Mouse (Mus musculus) lung, embryonic 16.5 days (tissue): ENCODE results near the gene Rtl5. TPM values are rescaled to one million over a fixed set of nuclear protein-coding genes. Genes with fewer than 3 reads are reported as not detected.

ENCODE experiments used
- ATAC-seq: fragments of 200-750 bp; cut with Nextera tagmentation; 2 replicates; pipeline ENCODE4 v1.8.0; 2017; ENCODE audit warnings: low read depth, mild to moderate bottlenecking, moderate library complexity
- H3K27ac ChIP-seq: fragments of 300-500 bp; sonication (generic); 2 replicates; pipeline ENCODE4 v1.5.1; 2014; ENCODE audit warnings: mild to moderate bottlenecking, control low read depth, low read length
- H3K27me3 ChIP-seq: fragments of 300-500 bp; sonication (generic); 2 replicates; pipeline ENCODE4 v1.6.1; 2014; ENCODE audit warnings: low read depth, low read length, mixed read lengths; ENCODE audit not compliant: control insufficient read depth, insufficient read depth
- H3K36me3 ChIP-seq: fragments of 300-500 bp; sonication (generic); 2 replicates; pipeline ENCODE4 v1.6.1; 2014; ENCODE audit warnings: low read length; ENCODE audit not compliant: control insufficient read depth, insufficient read depth
- H3K4me1 ChIP-seq: fragments of 300-500 bp; sonication (generic); replicated peaks from 2 replicates; pipeline ENCODE4 v1.6.1; 2014; ENCODE audit warnings: low read length, mixed read lengths; ENCODE audit not compliant: control insufficient read depth, insufficient read depth
- H3K4me2 ChIP-seq: fragments of 300-500 bp; sonication (generic); 2 replicates; pipeline ENCODE4 v1.6.1; 2014; ENCODE audit warnings: low read depth, low read length, control low read depth
- H3K4me3 ChIP-seq: fragments of 300-500 bp; sonication (generic); 2 replicates; pipeline ENCODE4 v1.5.1; 2014; ENCODE audit warnings: mild to moderate bottlenecking, low read length, control low read depth
- H3K9ac ChIP-seq: fragments of 300-500 bp; sonication (generic); 2 replicates; pipeline ENCODE4 v1.6.1; 2014; ENCODE audit warnings: low read length, control low read depth
- H3K9me3 ChIP-seq: fragments of 300-500 bp; sonication (generic); 2 replicates; pipeline ENCODE4 v1.6.1; 2016; ENCODE audit warnings: low read length; ENCODE audit not compliant: control insufficient read depth
- WGBS: fragments of 180-500 bp; shearing (Covaris S2); extraction: QIAGEN DNeasy Blood & Tissue Kit; methylation state at CpG from one replicate; pipeline ENCODE4 v1.1.7; 2014; 5-methylcytosine and 5-hydroxymethylcytosine counted together
- polyA plus RNA-seq: library from polyadenylated mRNA; unstranded; fragments of >200 nt; fragmentation: Nextera tagmentation; extraction: Ambion mirVana; gene quantifications from 2 replicates; pipeline ENCODE4 v1.2.1, GENCODE M21; 2015

The Rtl5 gene
- polyA plus RNA-seq, 1 experiment from 2014 or later = 1.8 TPM

DNA sequence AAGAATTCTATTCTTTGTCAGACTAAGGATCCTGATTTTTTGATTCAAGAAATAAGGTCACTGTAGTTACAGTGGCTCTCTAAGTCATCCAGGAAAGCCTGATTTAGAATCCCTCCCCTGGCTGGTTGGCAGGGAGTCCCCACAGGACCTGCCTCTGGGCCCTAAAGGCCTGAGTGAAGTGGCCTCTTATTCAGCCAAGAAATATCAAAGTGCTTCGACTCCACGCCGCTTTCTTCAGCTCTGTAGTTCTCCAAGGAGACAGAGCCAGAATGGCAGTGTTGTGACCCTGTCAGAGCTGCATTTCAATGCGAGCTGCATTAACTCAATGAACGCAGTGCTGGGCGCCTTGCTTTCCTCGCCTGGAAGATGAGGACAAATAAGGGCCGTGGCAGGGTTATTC, 38.7 kb downstream of the Rtl5 start:
- Histone ChIP-seq H3K4me3 (no peak overlapping the region), H3K27ac (no peak overlapping the region), H3K4me2 (no peak overlapping the region), H3K9ac (no peak overlapping the region), H3K36me3 (no peaks in the 10 kb centered on the region), H3K4me1 (no peaks in the 10 kb centered on the region), H3K9me3 (no peaks in the 10 kb centered on the region), H3K27me3 (no peaks in the 10 kb centered on the region)
- ATAC-seq = no peak
- 64% methylated on average over 8 of the region's 8 CpGs for WGBS

DNA sequence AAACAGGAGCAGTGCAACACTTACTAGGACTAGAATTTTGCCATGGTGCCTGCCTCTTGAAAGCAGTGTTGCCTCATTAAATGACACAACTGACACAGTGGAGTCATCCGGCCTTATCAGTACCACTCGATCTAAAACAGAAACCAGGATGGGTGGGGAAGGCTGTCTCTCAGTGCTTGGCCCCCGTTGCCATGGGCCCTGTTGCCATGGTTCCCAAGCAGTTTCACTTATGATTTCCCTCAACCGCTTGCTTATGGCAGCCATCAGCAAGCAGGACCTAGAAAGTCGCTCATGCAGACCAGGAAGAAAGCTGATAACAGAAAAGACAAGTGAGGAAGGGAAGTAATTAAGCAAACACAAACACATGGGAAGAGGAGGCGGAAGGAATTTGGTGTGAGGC, 39.3 kb downstream of the Rtl5 start:
- 38% methylated on average over 6 of the region's 6 CpGs for WGBS
- ATAC-seq = no peak
- no peak overlapping the region for H3K9ac ChIP-seq
- H3K36me3 ChIP-seq = no peaks in the 10 kb centered on the region
- H3K27me3 ChIP-seq = no peaks in the 10 kb centered on the region
- no peaks in the 10 kb centered on the region for H3K9me3 ChIP-seq
- H3K4me2 ChIP-seq = no peak overlapping the region
- no peak overlapping the region for H3K4me3 ChIP-seq
- H3K27ac ChIP-seq = no peak overlapping the region
- H3K4me1 ChIP-seq = no peaks in the 10 kb centered on the region

GRCm38 (mm10) chrX:102024976-102025375, 46.1 kb downstream of the Rtl5 start:
- Histone ChIP-seq H3K27ac (no peak overlapping the region), H3K27me3 (no peaks in the 10 kb centered on the region), H3K9me3 (no peaks in the 10 kb centered on the region), H3K9ac (no peak overlapping the region), H3K4me3 (no peak overlapping the region), H3K4me2 (no peak overlapping the region), H3K36me3 (no peaks in the 10 kb centered on the region), H3K4me1 (no peaks in the 10 kb centered on the region)
- WGBS = 38% methylated on average over 3 of the region's 3 CpGs
- no peak for ATAC-seq

GRCm38 (mm10) chrX:102019471-102020240, 51.4 kb downstream of the Rtl5 start:
- Histone ChIP-seq H3K4me1 (no peaks in the 10 kb centered on the region), H3K27ac (no peak overlapping the region), H3K27me3 (0 out of 2 replicates have a peak, but pooled peaks cover 2% of the 10 kb centered on the region), H3K36me3 (no peaks in the 10 kb centered on the region), H3K4me3 (no peak overlapping the region), H3K9ac (no peak overlapping the region), H3K4me2 (no peak overlapping the region), H3K9me3 (no peaks in the 10 kb centered on the region)
- ATAC-seq = no peak
- WGBS = 62% methylated on average over 7 of the region's 7 CpGs

DNA sequence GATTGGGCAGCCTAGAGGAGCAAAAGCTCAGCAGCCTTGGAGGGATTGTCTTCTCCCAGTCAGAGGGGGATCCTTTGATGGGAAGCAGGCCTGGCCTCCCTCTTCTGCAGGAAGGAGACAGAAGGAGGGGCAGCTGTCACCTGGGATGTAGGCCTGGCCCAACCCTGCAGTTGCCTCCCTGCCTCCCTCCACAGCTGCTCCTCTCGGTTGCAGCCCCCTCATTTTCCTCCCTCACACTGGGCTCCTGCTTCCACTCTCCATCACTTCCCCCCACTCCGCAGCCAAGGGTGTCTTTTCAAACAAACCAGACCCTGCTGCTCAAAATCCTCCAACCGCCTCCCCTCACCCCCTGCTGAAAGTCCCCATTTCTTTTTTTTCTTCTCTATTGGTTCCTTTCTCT, 52.2 kb downstream of the Rtl5 start:
- H3K27me3 ChIP-seq = 0 out of 2 replicates have a peak, but pooled peaks cover 2% of the 10 kb centered on the region
- H3K4me3 ChIP-seq = peak overlapping the region; percentile 7; the same call in 1 of the 2 replicates
- WGBS = 31% methylated on average over 3 of the region's 3 CpGs
- H3K4me2 ChIP-seq = peak overlapping the region; percentile 29; the same call in 1 of the 2 replicates
- no peak overlapping the region for H3K9ac ChIP-seq
- H3K27ac ChIP-seq = 0 out of 2 replicates have a peak overlapping the region, but pooled peaks have one; percentile 3
- no peaks in the 10 kb centered on the region for H3K9me3 ChIP-seq
- H3K4me1 ChIP-seq = no peaks in the 10 kb centered on the region
- ATAC-seq = peak; percentile 74
- H3K36me3 ChIP-seq = no peaks in the 10 kb centered on the region

- Histone ChIP-seq H3K27me3 (0 out of 2 replicates have a peak, but pooled peaks cover 2% of the 10 kb centered on the region), H3K36me3 (no peaks in the 10 kb centered on the region), H3K9me3 (no peaks in the 10 kb centered on the region), H3K4me2 (peak overlapping the region; percentile 1; the same call in 1 of the 2 replicates), H3K4me1 (no peaks in the 10 kb centered on the region), H3K4me3 (peak overlapping the region; percentile 17), H3K27ac (peak overlapping the region; percentile 71), H3K9ac (no peak overlapping the region)
- 42% methylated on average over 9 of the region's 9 CpGs for WGBS
- peak; percentile 74 for ATAC-seq
Measured at GRCm38 (mm10) chrX:102017213-102017923, 53.7 kb downstream of the Rtl5 start.

Other genes with a start within 250 kb of the Rtl5 start
- 4.2 and 4.5 TPM in 2 replicates for gene Nhsl2, start 221.9 kb downstream of the Rtl5 start, polyA plus RNA-seq
- 63.7 and 66.8 TPM in 2 replicates for gene Pin4, start 48.1 kb upstream of the Rtl5 start, polyA plus RNA-seq
- gene Ercc6l, start 85.8 kb upstream of the Rtl5 start, polyA plus RNA-seq = 15.7 and 16.8 TPM in 2 replicates
- gene Rps4x, start 118.1 kb upstream of the Rtl5 start, polyA plus RNA-seq = 780 and 798 TPM in 2 replicates
- gene Cited1, start 180.9 kb upstream of the Rtl5 start, polyA plus RNA-seq = 17.8 and 18.8 TPM in 2 replicates